Mouse (Mus musculus) small intestine, adult 2 months (tissue): Measurements from ENCODE around the gene Gm28308. TPM values are rescaled to one million over a fixed set of nuclear protein-coding genes. Genes with fewer than 3 reads are reported as not detected.

Source experiments
- H3K27ac ChIP-seq: fragments of 200-500 bp; 2 replicates; pipeline ENCODE4 v1.5.1; 2012; ENCODE audit warnings: low read depth, low read length, control low read depth, inconsistent platforms; ENCODE audit not compliant: insufficient read depth
- H3K27me3 ChIP-seq: fragments of 200-500 bp; 2 replicates; pipeline ENCODE4 v1.6.1; 2012; ENCODE audit warnings: mild to moderate bottlenecking, moderate library complexity, low read length, inconsistent platforms; ENCODE audit not compliant: control insufficient read depth, insufficient read depth
- H3K36me3 ChIP-seq: fragments of 200-500 bp; 2 replicates; pipeline ENCODE4 v1.6.1; 2012; ENCODE audit warnings: mild to moderate bottlenecking, low read length, control low read depth, inconsistent platforms; ENCODE audit not compliant: control insufficient read depth, insufficient read depth
- H3K4me1 ChIP-seq: fragments of 200-500 bp; 2 replicates; pipeline ENCODE4 v1.6.1; 2012; ENCODE audit warnings: low read length, inconsistent platforms, mixed read lengths; ENCODE audit not compliant: control insufficient read depth, insufficient read depth, insufficient read length
- H3K4me3 ChIP-seq: fragments of 200-500 bp; 2 replicates; pipeline ENCODE4 v1.5.1; 2012; ENCODE audit warnings: low read depth, mild to moderate bottlenecking, control low read depth, inconsistent platforms, low read length, moderate library complexity
- CTCF ChIP-seq: fragments of 200-500 bp; IDR thresholded peaks from 2 replicates; pipeline ENCODE4 v1.5.1; 2012; ENCODE audit warnings: low read depth, mild to moderate bottlenecking, control low read depth, inconsistent platforms, low read length, moderate library complexity, mixed read lengths; ENCODE audit not compliant: insufficient replicate concordance, insufficient read length; ENCODE audit errors: extremely low read depth
- POLR2A ChIP-seq: fragments of 200-500 bp; IDR thresholded peaks from 2 replicates; pipeline ENCODE4 v1.6.1; 2012; ENCODE audit warnings: low read depth, mild to moderate bottlenecking, control low read depth, inconsistent platforms, low read length, moderate library complexity
- WGBS: fragments of 180-500 bp; shearing (Covaris S2); methylation state at CpG from one replicate; pipeline ENCODE4 v1.1.7; 2018; 5-methylcytosine and 5-hydroxymethylcytosine counted together
- polyA plus RNA-seq: library from polyadenylated mRNA; depleted of rRNA; stranded (reverse); fragments of >200 nt; gene quantifications from 2 replicates; pipeline ENCODE4 v1.2.3, GENCODE M21; 2012

Gm28308 gene
- polyA plus RNA-seq, 1 experiment: 0.58 TPM

- TF ChIP-seq POLR2A: no peak
- TF ChIP-seq CTCF: no peak
- Histone ChIP-seq H3K36me3 (no peaks in the 10 kb centered on the region), H3K4me3 (no peak overlapping the region), H3K4me1 (peaks cover 9% of the 10 kb centered on the region), H3K27me3 (peaks cover 86% of the 10 kb centered on the region), H3K27ac (no peak overlapping the region)
- 5% methylated on average over 36 of the region's 36 CpGs for WGBS
These were observed 11.9 kb upstream of the Gm28308 start for GRCm38 (mm10) chr6:52224895-52225611.

DNA sequence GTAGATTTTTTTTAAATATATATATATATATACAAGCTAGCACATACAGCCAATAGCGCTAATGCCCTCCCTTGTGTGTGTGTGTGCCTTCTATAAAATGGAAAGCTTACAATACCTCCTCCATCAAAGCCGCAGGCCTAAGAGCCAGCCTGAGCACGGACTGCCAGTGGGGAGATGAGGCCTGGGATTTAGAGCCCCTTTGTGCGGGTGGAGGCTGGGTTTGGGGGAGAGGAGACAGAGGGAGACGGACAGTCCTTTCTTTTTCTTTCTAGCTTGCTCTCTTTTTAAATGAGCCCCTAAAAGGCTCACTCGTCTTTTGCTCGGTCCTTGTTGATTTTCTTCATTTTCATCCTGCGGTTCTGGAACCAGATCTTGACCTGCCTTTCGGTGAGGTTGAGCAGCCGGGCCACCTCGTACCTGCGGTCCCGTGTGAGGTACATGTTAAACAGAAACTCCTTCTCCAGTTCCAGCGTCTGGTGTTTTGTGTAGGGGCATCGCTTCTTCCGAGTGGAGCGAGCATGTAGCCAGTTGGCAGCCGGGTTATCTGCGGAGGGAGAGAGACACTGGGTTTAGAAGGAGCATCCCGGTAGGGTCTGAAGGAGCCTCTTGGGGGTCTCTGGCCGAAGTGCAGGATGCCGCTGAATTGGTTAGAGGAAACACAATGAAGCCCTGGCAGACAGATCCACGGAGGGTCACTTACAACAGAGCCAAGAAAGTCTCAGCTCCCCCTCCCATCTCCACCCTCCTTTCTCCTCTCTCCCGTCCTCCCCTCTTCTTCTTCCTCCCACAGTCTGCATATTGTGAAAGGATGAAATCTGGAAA is 11.0 kb upstream of the Gm28308 start:
- H3K4me1 ChIP-seq: peaks cover 9% of the 10 kb centered on the region
- peaks cover 84% of the 10 kb centered on the region for H3K27me3 ChIP-seq
- no peaks in the 10 kb centered on the region for H3K36me3 ChIP-seq
- no peak overlapping the region for H3K27ac ChIP-seq
- no peak overlapping the region for H3K4me3 ChIP-seq
- WGBS: 13% methylated on average over 24 of the region's 24 CpGs
- TF ChIP-seq CTCF: no peak
- no peak for TF ChIP-seq POLR2A

GRCm38 (mm10) chr6:52222729-52223128 is 9.6 kb upstream of the Gm28308 start:
- Histone ChIP-seq H3K27me3 (peaks cover 87% of the 10 kb centered on the region), H3K36me3 (no peaks in the 10 kb centered on the region), H3K4me3 (no peak overlapping the region), H3K4me1 (peaks cover 9% of the 10 kb centered on the region), H3K27ac (no peak overlapping the region)
- no peak for TF ChIP-seq POLR2A
- TF ChIP-seq CTCF: no peak
- WGBS: 38% methylated on average over 13 of the region's 13 CpGs

DNA sequence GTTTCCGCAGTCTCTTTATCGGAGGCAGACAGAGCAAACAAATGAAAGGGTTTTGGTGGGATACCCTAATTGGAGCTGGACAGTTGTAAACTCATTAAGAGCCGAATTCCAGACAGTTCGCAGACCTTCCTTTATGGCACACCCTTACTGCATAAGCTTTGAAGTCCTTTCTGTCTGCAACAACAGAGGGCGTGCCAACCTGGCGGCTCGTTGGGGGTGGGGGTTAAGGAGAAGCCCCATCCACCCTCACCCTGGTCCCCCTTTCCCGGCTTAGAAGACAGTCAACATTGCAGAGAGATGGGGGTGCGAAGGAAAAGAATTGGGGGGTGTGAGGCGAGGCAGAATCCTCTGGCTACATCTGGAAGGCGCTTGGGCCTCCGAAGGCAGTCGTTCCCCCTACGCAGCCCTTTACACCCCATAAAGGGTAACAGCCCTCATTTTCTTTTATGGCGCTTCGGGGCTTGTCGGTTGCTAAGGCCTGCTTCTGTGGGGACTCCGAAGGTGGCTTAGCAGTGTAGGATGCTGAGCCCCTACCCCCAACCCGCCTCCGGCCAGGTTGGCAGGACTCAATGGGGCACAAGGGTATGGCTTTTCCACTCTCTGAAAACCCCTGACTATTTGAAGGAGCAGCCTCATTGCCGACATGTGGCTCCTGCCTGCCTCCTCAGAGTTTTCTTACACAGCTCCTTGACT is 9.0 kb upstream of the Gm28308 start:
- 21% methylated on average over 21 of the region's 21 CpGs for WGBS
- Histone ChIP-seq H3K36me3 (no peaks in the 10 kb centered on the region), H3K4me1 (peaks cover 11% of the 10 kb centered on the region), H3K27me3 (peaks cover 87% of the 10 kb centered on the region), H3K27ac (no peak overlapping the region), H3K4me3 (peak overlapping the region; percentile 69)
- TF ChIP-seq POLR2A (no peak), CTCF (no peak)

- Histone ChIP-seq H3K36me3 (no peaks in the 10 kb centered on the region), H3K4me3 (peak within 1 kb of the TSS; percentile 69), H3K4me1 (peaks cover 11% of the 10 kb centered on the region), H3K27ac (no peak within 1 kb of the TSS), H3K27me3 (peaks cover 85% of the 10 kb centered on the region)
- WGBS: 2% methylated on average over 46 of the region's 46 CpGs
- TF ChIP-seq CTCF (peak; percentile 99), POLR2A (no peak)
These were observed 8.3 kb upstream of the Gm28308 start, which contains the start of gene Hoxa7 for GRCm38 (mm10) chr6:52221337-52221992. Hoxa7 (minus strand) TSS chr6:52221854.

DNA sequence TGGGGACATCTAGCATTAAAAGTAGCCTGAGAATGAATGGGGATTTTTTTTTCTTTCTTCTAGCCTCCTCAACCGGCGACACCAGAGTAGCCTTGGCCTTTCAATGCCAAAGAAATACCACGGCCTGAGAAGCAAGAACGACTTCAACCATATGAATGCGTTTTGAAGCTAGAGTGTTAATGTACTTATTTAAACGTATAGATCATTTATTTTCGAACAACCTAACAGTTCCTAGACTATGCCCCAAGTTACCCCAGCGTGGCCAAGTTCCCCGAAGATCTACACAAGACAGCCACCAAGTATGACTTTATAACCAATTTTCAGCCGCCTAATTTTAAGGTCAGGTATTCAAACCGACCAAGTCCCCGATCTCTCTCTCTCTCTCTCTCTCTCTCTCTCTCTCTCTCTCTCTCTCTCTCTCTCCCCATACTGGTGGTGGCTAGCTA is 7.7 kb upstream of the Gm28308 start:
- Histone ChIP-seq H3K27me3 (peaks cover 85% of the 10 kb centered on the region), H3K27ac (no peak overlapping the region), H3K4me3 (peak overlapping the region; percentile 69), H3K4me1 (peaks cover 9% of the 10 kb centered on the region), H3K36me3 (no peaks in the 10 kb centered on the region)
- no peak for TF ChIP-seq CTCF
- no peak for TF ChIP-seq POLR2A
- WGBS: 25% methylated on average over 12 of the region's 12 CpGs
